Mouse (Mus musculus): ENCODE measurements around the gene Ttn.

The Ttn gene

DNA sequence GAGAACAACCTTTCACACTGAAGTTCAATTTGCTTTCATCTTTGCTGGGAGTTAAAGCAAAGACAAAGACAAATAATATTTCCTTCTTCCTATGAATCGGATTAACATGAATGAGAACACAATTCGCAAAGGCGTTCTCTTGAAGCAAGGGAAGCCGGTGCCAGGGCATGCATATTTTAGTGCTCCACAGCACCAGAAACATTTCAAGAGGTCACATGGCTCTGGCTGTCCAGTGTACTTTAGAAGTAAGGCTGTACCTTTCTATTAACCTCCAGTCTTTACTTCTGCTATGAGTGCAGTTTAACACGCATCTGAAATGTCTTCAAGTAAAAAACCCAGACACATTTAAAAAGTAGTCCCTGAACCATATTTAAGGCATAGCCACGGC, 20.3 kb downstream of the Ttn start:
- no peak for DNase-seq (ENCODE audit: low read depth, low spot score)

DNA sequence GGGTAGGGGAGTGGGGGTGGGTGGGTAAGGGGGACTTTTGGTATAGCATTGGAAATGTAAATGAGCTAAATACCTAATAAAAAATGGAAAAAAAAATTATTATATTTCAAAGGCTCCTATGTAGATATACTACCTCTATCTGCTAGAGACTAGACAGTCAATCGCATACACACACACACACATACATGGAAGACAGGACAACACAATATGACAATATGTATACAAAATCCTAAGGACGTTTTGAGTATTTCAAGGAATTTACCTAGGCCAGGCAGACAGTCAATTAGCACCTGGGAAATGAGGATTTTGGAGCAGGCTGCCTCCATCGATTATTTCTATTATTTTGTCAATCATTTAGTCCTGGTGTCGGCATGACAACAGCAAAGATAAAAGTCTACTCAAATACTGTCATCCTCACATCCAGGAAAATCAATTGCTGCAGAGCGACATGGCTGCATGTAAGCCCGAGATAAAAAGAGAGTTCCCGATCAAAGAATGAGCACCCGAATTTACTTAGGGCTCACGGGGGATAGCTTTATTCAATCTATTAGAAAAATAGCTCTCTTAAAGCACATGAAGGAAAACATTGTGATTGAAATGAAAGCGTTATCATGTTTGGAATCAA, 20.8 kb downstream of the Ttn start:
- DNase-seq (ENCODE audit: low read depth, low spot score): no peak

DNA sequence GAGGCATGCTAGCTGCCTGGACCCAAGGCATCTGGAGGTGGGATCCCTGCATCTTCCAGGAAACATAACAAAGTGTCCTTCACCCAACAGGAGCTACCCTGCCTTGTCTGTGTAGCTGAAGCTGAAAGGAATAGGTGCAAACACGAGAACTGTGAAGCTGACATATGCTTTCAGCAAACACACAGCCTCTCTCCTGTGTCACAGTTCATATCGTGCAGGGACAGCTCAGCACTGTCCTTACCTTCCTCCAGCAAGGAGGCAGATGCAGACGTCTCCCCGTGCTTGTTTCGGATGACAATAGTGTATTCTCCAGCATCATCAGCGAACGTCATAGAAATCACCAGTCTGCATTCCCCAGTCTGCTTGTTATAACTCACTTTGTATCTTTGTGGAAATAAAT, 32.6 kb downstream of the Ttn start:
- DNase-seq (ENCODE audit: low read depth, low spot score): no peak

DNA sequence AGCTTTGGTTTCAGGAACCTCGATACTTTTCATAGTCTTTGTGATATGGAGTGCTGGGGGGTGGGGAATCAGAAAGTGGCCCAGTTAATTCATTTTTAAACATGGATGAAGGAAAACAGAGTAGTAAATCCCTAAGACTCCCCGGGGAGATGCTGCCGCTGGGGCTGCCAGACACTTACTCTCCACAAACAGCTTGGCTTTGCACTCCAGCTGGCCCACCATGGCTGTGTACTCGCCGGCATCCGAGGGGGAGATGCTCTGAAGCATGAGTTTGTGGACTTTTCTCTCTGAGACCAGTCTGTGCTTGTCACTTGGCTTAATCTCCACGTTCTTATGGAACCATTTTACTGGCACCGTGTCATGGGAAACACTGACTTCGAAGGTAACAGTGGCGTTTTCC, 43.8 kb downstream of the Ttn start:
- DNase-seq (ENCODE audit: low read depth, low spot score): no peak

DNA sequence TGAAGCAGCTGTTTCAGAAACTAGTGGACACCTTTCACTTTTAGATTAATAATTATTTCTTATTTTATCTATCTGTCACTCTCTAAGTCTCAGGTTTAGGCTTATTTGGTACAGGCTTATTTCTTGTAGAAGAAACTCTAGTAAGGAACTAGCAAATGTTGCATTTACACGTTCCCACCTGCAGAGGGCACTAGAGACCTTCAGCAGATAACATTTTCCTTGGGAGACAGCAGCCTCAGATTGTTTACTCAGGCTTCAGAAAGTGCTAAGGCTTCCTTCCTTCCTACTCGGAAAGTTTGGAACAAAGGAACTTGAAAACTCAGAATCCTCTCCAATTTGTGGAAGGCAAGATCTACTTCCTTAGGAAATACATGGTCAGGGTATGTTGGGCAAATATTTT, 52.6 kb downstream of the Ttn start:
- peak; percentile 78 for DNase-seq (ENCODE audit: low read depth, low spot score)

DNA sequence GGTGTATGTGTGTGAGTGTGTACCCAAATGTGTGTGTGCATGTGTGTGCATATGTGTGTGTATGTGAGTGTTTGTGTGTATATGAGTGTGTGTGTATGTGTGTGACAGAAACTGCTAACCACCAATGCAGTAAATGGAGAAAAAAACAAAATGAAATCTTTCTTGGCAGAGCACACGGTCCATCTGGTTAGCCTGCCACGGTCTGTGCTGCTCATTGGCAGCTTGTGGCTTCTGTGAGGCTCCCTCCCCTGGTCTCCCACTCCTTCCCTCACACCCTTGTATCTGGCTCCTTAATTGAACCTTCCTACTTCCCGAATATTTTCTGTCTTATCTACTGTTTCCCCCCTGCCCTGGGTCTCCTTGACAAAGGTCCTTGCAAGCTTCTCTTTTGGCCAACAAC, 53.5 kb downstream of the Ttn start:
- DNase-seq (ENCODE audit: low read depth, low spot score): no peak

DNA sequence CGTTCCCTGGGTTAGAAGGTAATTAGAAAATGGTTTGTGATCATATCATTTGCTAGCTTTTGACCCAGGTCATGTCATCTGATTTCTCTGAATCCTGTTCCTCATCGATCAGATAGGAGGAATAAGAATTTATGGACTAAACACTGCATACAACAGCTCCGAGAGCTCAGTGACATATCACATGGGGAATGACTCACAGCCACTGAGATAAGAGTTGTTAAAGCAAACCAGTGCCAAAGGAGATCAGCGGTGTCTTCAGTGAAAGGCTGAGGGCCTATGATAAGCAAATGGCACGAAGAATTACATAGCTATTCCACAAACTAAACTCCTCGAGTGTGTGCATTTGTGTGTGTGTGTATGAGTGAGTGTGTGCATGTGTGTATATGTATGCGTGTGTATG, 54.0 kb downstream of the Ttn start:
- no peak for DNase-seq (ENCODE audit: low read depth, low spot score)

DNA sequence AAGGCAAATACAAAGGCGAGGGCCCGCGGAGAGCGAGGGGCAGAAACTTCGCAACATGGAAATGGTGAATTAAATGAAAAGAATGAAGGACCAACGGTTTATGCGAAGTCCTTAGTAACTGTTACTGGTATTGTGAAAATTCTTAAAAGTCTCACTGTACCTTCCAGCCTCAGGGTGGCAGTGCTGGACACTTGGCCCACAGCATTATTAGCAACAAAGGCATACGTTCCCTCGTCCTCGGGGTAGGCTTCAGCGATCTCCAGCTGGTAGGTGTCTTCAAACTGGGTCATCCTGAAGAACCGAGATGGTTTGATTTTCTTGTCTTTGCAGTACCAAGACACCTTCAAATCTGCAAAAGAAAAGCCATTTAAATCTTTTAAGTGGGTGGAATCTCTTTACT, 55.4 kb downstream of the Ttn start:
- DNase-seq (ENCODE audit: low read depth, low spot score): no peak

DNA sequence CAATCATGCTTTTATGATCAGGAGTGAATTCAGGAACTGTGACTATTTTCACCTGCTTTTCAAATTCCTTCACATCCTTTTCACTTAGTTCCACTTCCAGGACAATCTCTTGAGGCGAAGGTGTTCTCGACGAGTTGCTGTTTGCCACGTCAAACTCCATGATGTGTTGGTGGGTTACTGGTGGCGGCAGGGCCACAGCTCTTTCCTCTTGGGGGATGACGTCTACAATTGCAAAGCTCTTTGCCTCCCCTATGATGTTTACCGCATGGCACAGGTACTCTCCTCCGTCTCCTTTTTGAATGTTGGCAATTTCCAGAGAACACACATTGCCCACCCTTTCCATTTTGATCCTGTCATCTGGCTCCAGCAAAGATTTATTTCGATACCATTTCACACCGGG, 67.4 kb downstream of the Ttn start:
- DNase-seq (ENCODE audit: low read depth, low spot score): no peak

DNA sequence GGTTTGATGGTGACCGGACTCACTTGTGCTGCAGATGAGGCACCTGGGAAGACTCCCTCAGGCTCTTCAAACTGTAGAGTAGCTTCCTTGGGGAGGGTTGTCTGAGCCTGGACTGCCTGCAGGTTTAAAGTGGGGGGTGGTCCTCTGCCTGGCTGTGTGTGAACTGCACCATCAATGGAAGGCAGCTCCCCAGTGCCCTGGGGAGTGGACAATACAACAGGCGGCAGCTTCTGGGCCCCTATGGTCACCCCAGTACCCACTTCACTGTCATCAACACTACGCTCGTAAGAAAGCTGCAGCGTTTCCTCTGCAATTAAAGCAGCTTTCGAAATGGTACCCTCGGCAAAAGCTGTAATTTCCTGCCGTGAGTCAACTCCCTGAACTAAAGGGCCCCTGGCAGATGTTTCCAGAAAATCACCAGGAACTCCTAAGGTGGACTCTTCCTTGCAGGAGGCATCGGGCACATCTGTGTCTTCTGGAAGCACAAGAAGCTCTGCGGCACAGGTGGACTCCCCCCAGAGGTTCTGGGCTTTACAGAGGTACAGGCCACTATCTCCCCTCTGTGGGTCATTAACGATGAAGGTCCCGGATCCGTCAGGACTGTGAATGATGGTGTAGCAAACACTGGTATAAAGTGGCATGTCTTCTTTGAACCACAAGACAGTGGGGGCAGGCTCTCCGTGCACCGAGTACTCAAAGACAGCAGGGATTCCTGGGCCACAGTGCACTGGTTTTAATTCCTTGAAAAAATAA, 73.5 kb downstream of the Ttn start:
- no peak for DNase-seq (ENCODE audit: low read depth, low spot score)

DNA sequence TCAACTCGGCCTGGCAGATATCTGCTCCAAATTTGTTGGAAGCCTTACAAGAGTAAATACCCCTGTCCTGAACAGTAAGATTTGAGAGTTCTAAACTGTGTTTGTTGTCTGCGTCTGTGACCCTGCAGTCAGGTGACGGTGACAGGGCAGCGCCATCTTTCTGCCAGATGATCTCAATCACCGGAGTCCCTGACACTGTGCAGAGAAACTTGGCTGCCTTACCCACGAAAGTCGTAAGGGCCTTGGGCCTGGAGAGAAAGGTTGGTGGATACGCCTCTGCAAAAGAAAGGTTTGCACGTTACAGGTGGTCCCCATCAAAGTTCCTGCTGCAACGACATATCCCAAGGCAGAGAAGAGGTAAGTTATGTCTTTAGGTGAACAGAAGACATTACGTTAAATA, 79.0 kb downstream of the Ttn start:
- no peak for DNase-seq (ENCODE audit: low read depth, low spot score)

DNA sequence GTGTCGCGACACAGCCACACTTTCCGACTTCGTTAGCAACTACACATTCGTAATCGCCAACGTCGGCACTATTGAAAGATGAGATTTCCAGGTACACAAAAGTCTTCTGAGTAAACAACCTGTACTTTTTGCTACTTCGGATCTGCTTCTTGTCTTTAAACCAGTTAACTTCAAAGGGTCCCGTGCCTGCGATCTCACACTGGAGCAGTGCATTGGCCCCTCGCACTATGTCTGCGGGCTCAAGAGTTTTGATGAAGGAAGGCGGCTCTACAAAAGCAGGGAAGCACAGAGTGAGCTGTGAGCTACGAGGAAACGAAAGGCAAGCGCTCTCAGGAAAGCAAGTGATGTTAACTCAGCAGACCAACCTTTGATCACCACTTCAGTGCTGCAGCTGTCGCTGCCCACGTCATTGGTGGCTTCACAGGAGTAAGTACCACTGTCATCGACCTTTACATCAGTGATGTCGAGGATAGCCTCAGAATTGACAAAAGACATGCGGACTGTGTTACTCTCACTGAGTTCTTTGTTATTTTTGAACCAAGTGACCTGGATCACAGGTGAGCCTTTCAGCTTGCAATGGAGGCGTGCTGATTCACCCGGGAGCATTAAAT, 80.8 kb downstream of the Ttn start:
- no peak for DNase-seq (ENCODE audit: low read depth, low spot score)

DNA sequence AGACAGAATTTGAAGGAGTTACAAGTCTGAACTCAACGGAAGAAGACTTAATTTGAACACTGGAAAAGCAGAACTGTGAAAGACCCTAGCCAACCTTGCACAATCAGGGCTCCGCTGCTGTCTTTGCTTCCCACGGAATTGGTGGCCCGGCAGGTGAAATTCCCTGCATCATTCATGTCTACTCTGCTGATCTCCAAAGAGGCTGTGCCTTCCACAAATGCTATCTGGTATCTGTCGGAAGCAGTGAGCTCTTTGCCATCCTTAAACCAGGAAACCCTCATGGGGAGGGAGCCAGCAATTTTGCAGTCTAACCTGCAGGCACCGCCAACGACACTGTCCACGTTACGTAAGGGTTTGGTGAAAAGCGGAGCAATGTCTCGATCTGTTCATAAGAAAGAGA, 82.5 kb downstream of the Ttn start:
- no peak for DNase-seq (ENCODE audit: low read depth, low spot score)

DNA sequence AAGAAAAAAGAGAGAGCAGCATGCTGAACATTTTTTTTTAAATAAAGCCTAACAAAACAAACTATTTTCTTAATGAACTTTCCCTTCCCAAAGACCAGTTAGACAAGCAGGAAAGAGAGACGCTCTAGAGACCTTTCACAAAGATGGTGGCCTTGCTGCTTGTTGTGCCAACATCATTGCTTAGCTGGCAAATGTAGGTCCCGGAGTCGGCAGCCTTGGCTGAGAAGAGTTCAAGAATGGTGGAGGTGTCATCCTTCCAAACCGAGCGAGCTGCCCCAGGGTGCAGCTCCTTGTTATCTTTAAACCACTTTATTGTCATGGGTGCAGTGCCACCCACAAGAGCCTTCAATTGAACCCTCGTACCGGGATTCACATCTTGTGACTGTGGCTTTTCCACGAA, 85.4 kb downstream of the Ttn start:
- no peak for DNase-seq (ENCODE audit: low read depth, low spot score)

DNA sequence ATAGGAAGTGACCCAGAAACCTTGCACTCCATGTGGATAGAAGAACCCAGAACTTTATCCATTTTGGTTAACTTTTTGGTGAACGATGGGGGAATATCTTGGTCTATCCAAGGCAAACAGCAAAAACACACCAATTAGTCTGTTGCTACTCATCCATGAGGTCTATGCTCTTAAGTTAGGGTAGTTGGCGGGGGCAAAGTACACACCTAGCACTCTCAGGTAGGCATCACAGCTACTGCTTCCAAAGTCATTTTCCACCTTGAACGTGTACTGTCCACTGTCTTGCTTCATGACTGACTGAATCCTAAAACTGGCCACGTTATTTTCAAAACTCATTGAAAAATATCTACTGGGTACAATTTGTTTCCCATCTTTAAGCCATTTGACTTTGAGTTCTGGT, 87.0 kb downstream of the Ttn start:
- no peak for DNase-seq (ENCODE audit: low read depth, low spot score)

DNA sequence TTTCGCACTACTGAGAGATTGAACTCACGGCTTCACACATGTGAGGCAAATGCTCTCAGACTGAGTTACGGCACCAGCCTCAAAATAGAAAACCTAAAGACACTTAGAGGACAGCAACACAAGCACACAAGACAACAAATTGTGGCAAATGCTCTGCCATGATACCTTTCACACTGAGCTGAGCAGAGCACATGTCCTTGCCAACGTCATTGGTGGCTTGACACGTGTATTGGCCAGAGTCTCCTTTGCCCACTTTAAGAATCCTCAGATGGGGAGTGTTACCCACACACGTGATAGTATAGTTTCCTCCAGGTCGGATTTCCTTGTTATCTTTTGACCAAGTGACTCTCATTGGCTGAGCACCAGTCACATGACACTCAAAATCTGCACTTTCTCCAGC, 93.6 kb downstream of the Ttn start:
- no peak for DNase-seq (ENCODE audit: low read depth, low spot score)

DNA sequence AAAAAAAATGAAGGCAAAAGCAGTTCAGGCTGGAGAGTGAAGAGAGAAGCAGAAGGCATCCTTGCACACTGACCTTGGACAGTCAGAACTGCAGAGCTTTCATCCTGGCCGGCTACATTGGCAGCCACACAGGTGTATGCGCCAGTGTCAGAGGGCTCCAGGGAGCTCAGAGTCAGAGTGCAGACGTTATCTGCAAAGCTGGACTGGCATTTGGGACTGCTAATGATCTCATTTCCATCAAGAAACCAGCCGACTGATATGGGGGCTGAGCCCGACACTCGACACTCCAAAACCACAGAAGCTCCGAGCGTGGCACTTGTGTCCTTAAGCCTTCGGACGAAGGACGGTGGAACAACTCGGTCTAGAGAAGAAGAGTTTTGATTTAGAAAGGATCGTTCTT, 96.5 kb downstream of the Ttn start:
- DNase-seq (ENCODE audit: low read depth, low spot score): no peak

DNA sequence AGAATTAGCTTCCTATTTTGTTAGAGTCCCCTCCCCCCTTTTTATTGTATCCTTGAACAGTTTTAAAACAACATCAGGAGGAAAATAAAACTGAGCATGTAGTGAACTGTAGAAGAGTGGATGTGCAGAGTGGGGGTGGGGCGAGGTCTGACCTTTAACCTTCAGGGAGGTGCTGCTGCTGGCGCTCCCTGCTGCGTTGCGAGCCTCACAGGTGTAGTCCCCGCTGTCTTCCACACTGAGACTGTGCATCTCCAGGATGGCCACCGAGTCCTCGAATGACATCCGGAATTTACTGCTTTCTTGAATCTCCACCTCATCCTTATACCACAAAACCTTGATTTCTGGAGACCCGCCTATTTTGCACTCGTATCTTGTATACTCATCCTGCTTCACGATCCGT, 100.9 kb downstream of the Ttn start:
- peak; percentile 20 for DNase-seq (ENCODE audit: low read depth, low spot score)

DNA sequence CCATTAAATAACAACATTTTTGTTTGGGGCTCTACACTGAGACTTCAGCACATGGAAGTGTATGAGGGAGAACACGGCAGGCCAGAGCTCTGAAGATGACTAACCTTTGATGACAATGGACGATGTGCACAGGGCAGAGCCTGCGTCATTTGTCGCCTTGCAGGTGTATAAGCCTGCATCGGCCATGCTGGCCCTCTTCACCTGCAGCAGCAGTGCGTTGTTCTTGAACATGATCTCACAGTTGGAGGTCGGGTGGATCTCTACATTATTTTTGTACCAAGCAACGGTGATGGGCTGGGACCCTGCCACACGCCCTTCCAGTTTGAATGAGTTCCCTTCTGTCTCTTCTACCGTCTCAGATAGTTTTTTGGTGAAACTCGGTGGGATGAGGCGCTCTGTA, 106.8 kb downstream of the Ttn start:
- no peak for DNase-seq (ENCODE audit: low read depth, low spot score)

DNA sequence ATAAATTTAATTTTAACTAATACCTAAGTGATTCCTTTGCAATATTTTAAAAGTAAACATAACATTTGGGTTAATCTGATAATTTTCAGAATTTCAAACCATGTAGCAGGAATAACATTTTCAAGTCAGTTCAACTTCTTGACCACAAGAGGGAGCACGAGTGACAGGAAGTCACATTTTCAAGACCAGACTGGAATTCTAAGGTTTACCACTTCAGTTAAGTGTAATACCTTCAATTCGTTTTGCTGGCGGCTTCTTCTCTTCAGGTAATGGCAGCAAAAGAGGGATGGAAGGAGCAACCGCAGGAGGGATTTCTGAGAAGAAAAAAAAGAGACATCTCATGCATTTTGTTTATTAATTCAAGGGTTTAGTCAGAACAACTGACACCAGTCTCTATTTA, 115.4 kb downstream of the Ttn start:
- peak; percentile 69 for DNase-seq (ENCODE audit: low read depth, low spot score)

DNA sequence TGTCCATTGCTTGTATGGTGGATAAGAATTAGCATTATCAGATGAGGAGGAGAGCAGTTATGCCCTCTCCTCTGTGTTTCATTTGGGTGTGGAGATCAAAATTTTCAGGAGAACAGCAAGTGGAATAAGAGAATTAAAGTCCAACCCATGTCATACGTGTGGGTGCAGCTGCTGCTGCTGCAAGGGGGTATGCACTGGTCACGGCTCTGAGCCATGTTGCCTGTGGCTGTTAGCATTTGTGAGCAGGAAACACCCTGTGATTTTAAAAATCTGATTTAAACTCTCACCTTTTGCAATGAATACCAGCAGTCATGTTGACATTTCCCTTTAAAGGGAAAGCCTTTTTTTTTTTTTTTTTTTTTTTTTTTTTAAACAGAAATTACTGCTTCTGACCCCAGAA, 116.8 kb downstream of the Ttn start:
- DNase-seq (ENCODE audit: low read depth, low spot score): no peak

DNA sequence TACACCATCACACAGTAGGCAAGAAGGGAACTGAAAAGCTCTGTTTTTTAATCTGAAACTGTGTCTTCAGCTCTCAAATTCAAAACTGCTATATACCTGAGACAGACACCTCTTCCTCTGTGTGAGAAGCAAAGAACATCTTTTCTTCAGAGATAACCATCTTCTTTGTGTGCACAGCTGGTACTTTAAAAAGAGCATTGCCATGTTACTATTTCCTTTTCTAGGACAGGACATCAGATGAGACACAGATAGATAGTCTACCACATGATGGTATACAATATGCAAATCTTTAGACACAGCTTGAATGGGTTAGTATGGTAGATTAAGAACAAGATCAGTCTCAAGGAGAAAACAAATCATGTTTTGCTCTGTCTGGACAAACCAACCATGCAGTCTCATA, 121.0 kb downstream of the Ttn start:
- DNase-seq (ENCODE audit: low read depth, low spot score): no peak

DNA sequence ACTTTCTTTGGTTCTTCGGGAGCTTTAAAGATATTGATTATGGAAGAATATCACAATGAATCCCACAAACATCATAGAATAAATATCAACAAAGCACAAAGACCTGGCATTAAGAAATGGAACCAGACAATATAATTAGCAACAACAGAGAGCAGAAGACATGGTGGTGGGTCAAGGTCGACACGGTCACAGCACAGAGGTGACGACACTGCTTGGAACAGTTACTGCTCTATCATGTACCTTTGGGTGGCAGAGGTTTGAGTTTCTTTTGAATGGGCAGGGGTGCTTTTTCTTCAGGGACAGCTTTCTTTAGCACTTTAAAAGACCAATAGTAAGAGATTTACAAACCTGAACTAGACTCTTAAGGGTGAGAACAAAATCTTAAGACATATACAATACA, 132.3 kb downstream of the Ttn start:
- DNase-seq (ENCODE audit: low read depth, low spot score): no peak

Data from R1 (cell line).